In the genomic region with DNA sequence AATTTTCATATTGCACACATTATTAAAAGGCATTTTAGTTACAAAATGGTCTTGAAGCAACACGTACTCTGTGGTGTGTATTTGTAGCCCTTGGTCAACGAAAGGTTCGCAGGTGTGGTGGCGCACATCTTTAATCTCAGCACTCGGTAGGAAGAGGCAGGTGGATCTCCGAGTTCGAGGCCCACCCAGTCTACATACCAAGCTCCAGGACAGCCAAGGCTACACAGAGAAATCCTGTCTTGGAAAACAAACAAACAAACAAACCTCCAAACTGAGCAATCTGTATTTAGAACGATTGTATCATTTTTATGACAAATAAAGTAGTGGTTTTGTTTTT, we compare ENCODE assay signal across 9 mouse cellular contexts. TPM values are rescaled to one million over a fixed set of nuclear protein-coding genes. Genes with fewer than 3 reads are reported as not detected.
DNase-seq lines count a peak whose midpoint lies in the region; ATAC-seq and TF ChIP-seq lines count a peak whose summit lies in the region.
"Had no signal": no experiment of that assay in that cellular context is flagged by ENCODE, and none has a peak within 500 bp of the region (broad histone marks: within the 10 kb centered on the region; RNA-seq: fewer than 3 reads in every experiment).

No protein-coding gene starts in this region.

- intact Hi-C loops in gastrocnemius, adult 2 months (cut with DNase I): no loop called here

- H3K4me1 ChIP-seq in forebrain, embryonic 15.5 days: peaks cover 26% of the 10 kb centered on the region
- H3K4me1 ChIP-seq in midbrain, embryonic 10.5 days: peaks cover 32% of the 10 kb centered on the region

- H3K9me3 ChIP-seq in forebrain, embryonic 15.5 days: no peaks in the 10 kb centered on the region
- no peaks in the 10 kb centered on the region for H3K9me3 ChIP-seq in midbrain, embryonic 10.5 days (replicated peaks)

- peak overlapping the region; percentile 75 for H3K4me2 ChIP-seq in forebrain, embryonic 15.5 days (replicated peaks)

- WGBS in forebrain, embryonic 15.5 days: 79% methylated on average over 8 of the region's 8 CpGs
- 85% methylated on average over 8 of the region's 8 CpGs for WGBS in midbrain, embryonic 10.5 days

- no peak for ATAC-seq in forebrain, embryonic 15.5 days (replicated peaks)

- H3K27ac ChIP-seq in gastrocnemius, adult 2 months: no peak overlapping the region
- H3K27ac ChIP-seq in forebrain, embryonic 15.5 days (replicated peaks): no peak overlapping the region; the same call in 1 of the 2 replicates
- H3K27ac ChIP-seq in midbrain, embryonic 10.5 days (replicated peaks): peak overlapping the region; percentile 99

- no peaks in the 10 kb centered on the region for H3K36me3 ChIP-seq in forebrain, embryonic 15.5 days
- peaks cover 20% of the 10 kb centered on the region for H3K36me3 ChIP-seq in midbrain, embryonic 10.5 days

- no peak for TF ChIP-seq CTCF in gastrocnemius, adult 2 months (IDR thresholded peaks at IDR 0.05)

- no peaks in the 10 kb centered on the region for H3K27me3 ChIP-seq in forebrain, embryonic 15.5 days
- no peaks in the 10 kb centered on the region for H3K27me3 ChIP-seq in midbrain, embryonic 10.5 days (ENCODE audit: low read depth, poor library complexity, severe bottlenecking)

- peak overlapping the region; percentile 99 for H3K4me3 ChIP-seq in gastrocnemius, adult 2 months
- peak overlapping the region; percentile 95 for H3K4me3 ChIP-seq in forebrain, embryonic 15.5 days
- peak overlapping the region; percentile 86 for H3K4me3 ChIP-seq in midbrain, embryonic 10.5 days

- DNase-seq in gastrocnemius, adult 2 months: no peak
- no peak for DNase-seq in gastrocnemius, postnatal 25 days
- DNase-seq in CD4-positive helper T cell, adult 2 months (ENCODE audit: low read depth, low spot score): peak; percentile 40
- no peak for DNase-seq in midbrain, embryonic 10.5 days (ENCODE audit: low spot score)
- DNase-seq in cerebellum, postnatal 25 days: no peak
- DNase-seq in right cerebral cortex, postnatal 4 days: no peak
- no peak for DNase-seq in layer of hippocampus, adult 11-12 months (ENCODE audit: low spot score)

- H3K9ac ChIP-seq in forebrain, embryonic 15.5 days (replicated peaks): peak overlapping the region; percentile 95

RNA-seq across cellular contexts. Expression of gene Lin9, which starts 1.2 kb away (rescaled TPM):
- 1 to 10 TPM; 2.5 to 3.1 TPM for total RNA-seq in gastrocnemius, adult 2 months (2021)
- 1 to 10 TPM; 2.7 to 3.6 TPM for total RNA-seq in gastrocnemius, postnatal 25 days (2021)
- polyA plus RNA-seq in forebrain, embryonic 15.5 days (2015; fragmentation: Nextera tagmentation; extraction: Ambion mirVana): 17.4 and 20.3 TPM in 2 replicates
- 23.2 and 24.0 TPM in 2 replicates for polyA plus RNA-seq in midbrain, embryonic 10.5 days (2016; fragmentation: Nextera tagmentation; extraction: Ambion mirVana)

RNA-seq across cellular contexts. Expression of gene Mixl1, which starts 54.6 kb away (rescaled TPM):
- total RNA-seq in gastrocnemius, adult 2 months (2021): not detected
- not detected for total RNA-seq in gastrocnemius, postnatal 25 days (2021)
- polyA plus RNA-seq in forebrain, embryonic 15.5 days (2015; fragmentation: Nextera tagmentation; extraction: Ambion mirVana): 0.11 and 0.18 TPM in 2 replicates
- polyA plus RNA-seq in midbrain, embryonic 10.5 days (2016; fragmentation: Nextera tagmentation; extraction: Ambion mirVana): 0.05 and 0.09 TPM in 2 replicates
- polyA plus RNA-seq: large intestine, adult 2 months had no signal
